Mouse (Mus musculus): Measurements from ENCODE around the gene Met.

The Met gene

DNA sequence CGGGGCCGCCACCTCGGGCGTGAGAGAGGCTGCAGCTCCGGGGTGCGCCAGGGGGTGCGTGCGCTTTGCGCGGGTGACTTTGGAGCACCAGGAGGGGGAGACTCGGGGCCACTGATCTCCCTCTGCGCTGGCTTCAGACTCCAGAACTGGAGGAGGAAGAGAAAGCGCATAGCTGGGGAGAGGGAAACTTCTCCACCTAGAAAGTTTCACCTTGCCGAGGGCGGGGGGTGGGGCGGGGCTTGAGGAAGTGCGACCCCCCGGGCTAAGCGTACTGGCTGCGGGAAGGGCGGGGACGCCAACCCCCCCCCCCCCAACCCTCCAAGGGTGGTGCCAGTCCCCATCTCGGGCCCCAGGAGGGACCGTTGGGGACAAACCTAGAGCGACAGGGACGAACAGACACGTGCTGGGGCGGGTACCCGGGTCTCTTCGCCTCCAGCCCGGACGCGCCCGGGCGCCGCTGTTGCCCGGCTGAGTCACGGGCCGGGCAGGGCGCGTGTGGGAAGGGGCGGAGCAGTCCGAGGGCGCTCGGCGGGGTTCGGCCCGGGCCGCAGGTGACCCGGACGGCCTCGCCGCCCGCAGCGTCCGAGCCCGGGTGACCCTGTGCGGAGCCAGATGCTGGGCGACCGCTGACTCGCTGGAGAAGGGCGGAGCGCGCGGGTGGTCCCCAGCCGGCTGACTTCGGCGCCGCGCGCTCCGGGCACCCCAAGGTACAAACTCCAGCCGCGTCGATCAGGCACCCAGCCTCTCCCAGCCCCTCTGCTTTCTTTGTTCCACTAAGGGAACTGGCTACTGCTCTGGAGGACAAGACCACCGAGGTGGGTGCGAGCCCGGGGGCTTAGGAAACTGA lies at the start of gene Met:
Gene Met (plus strand): TSS at position 367 of the 847 bp plus-strand sequence.
- peak; percentile 72 to 75 for DNase-seq

GRCm38 (mm10) chr6:17418226-17418625 lies 45.4 kb upstream of the Met start:
- DNase-seq: peak in 1 of 2 experiments; percentile 3

- DNase-seq: no peak
These were observed 41.2 kb upstream of the Met start for GRCm38 (mm10) chr6:17422432-17422831.

- DNase-seq: no peak
These were observed 34.6 kb upstream of the Met start for GRCm38 (mm10) chr6:17429041-17429440.

- no peak for DNase-seq
These were observed 34.0 kb upstream of the Met start for GRCm38 (mm10) chr6:17429611-17430010.

- peak; percentile 25 to 36 for DNase-seq
These were observed 20.3 kb upstream of the Met start for GRCm38 (mm10) chr6:17443311-17443710.

DNA sequence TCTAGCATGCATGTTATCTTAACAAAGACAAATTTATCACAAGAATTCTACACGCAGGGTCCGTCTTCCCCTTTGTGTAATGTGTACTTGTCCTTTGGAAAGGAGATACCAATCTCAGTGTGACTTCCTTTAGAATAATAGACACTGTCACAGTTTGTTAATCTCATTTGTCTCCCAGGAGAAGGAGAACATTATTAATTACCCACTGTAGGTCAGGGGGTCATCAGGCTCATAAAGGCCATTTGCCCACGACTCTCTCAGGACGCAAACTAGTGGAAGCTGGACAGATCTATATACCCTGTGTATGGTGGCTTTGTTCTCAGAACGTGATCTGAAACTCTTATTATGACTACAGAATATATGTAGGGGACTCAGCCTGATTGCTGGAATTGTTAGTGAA lies 12.3 kb upstream of the Met start:
- DNase-seq: no peak

DNA sequence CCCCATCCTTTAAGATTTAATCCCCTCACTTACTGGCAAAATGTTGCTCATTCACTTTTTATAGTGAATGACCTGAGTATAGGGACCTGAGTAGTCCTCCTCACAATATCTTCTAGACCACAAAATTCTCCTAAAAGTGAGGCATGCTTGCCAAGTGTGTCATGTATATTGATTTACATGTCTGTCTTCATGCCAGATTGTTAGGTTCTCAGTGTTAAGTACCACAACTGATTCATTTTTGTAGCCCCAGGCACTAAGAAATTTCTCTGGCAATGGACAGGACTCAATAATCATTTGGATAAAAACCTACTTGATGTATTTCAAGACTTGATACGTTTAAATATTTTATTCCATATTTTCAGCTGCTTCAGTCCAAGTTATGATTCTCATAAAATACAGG lies 8.5 kb upstream of the Met start:
- no peak for DNase-seq

DNA sequence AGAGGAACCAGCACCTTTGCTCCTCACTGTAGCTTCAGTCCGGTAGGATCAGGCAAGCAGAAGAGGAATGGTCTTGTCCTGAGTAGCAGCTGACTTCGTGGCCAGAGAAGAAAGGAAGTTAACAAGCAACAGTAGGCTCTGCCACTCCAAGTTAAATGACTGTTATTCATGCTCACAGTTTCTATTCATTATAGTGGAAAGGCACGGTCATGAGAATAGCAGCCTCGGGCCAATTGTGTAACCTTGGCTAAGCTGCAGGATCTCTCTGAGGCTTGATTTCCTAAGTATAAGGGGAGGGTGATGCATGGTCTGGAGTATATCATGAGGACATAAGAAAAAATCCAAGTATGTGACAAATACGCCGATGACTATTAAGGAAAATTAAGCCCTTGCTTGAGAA lies 4.0 kb upstream of the Met start:
- DNase-seq: peak in 1 of 2 experiments; percentile 43

DNA sequence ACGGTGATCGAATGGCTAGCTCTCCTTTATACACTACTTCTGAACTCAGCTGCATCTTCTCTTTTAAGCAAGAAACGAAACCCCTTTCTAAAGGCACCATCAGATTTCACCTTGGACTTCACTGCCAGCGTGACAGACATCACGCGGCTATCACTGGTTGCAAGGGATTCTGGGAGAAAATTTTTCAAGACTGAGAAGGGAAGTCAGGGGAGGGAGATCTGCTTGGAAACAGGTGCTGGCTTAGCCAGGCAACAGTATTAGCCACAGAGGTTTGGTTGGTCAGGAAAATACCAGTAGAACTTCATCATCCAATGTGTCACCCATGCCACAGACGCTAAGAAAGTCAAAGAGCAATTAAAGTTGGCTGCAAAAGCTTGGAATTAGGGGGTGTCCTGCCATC lies 2.2 kb upstream of the Met start:
- DNase-seq: no peak

- peak; percentile 56 to 60 for DNase-seq
These were observed 853 bp downstream of the Met start for GRCm38 (mm10) chr6:17464281-17465025.

GRCm38 (mm10) chr6:17466526-17466925 lies 2.9 kb downstream of the Met start:
- no peak for DNase-seq

DNA sequence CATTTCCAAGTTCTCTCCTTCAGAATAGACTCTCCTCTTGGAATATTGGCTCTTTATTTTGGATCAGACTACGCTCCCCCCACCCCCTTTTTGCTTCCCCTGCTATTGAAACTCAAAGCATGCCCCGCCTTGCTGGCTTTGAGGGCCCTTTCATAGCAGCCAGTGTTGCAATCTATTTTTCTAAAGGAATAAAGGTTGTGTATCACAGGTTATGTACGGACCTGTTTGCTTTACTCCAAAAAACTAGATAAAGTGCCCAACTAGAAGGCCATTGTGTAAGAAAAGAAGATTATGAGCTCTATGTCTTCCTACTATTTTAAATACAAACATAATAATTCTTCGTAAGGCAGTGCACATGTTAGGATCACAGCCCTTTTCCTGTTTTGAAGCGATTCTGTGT lies 5.4 kb downstream of the Met start:
- DNase-seq: no peak

DNA sequence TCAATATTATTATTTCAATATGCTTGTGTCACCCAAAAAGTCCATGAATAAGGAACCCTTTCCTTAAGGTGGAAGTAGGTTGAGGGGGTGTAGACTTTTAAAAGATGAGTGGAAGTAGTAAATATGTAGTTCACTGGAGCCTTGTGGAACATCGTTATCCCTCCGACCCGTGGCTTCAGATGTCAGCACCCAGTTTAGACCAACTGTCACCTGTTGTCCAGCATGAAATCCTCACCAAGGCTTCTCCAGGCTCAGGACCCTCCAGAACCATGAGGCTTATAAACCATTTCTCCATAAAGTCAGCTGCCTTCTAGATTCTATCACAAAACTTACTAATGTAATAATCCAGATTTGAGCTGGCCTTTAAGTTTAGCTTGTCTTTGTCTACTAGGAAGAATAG lies 9.5 kb downstream of the Met start:
- no peak for DNase-seq

DNA sequence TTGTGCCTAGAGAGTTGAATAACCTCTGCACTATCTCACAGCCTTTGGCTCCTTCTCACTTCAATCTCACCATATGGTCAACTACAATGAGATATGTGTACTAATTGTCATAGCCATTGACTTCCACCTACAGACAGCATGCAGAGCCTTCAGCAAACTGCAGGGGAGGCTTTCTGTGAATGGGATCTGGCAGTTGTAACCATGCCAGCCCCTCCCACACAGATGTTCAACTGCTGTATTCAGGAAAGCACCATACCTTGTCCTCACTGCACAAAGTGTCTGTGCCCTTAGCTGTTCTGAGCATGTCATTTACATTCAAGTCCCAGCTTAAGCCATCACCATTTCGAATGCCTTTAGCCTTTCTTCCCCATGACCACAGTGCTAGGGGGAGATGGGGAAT lies 14.2 kb downstream of the Met start:
- DNase-seq: no peak

DNA sequence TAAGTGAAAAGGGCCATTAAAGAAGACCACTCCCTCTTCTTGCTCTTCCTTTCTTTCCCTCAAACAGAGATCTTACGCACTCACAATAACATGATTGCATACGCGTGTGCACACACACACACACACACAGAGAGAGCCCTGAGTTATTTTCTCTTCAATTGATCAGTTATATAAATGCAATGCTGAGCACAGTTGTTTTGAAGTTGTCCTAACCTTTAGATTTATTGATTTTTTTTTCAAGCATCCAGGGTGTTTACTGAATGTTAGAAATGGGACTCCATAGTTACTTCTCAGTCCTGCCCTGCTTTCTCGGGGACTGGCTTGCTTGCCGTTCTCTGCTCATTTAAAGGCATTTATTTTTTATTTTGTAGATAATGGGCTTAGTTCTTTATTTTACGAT lies 14.7 kb downstream of the Met start:
- no peak for DNase-seq

DNA sequence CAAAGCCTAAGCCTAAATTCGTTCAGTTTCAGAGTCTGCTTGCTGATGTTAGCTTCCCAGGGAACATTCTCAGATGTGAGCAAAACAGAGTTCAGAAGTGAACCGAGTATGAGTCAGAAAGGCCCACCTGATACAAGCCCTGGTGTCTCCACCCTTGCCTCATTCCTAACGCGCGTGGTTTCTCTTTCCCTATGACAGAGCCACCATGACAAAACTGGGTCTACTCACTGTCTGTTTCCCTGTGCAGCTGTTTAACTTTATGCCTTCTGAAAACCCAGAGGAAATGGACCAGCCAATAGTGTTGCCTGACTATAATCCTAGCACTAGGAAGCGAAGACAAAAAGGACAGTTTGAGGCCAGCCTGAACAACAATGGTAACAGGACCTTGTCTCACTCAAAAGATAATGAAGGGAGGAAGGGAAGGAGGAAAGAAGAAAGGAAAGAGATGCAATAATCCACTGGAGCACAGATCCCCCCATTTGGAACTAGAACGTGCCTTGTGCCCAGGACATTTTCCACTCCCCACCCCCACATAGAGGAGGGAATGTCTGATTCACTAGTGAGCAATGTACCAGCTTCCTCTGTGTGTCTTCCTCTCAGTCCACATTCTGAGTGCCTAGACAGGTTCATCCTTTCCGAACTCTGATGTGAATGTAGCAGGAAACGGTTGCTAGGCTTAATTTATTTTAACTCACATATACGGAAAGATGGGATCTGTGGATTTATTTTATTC lies 15.4 kb downstream of the Met start:
- no peak for DNase-seq

DNA sequence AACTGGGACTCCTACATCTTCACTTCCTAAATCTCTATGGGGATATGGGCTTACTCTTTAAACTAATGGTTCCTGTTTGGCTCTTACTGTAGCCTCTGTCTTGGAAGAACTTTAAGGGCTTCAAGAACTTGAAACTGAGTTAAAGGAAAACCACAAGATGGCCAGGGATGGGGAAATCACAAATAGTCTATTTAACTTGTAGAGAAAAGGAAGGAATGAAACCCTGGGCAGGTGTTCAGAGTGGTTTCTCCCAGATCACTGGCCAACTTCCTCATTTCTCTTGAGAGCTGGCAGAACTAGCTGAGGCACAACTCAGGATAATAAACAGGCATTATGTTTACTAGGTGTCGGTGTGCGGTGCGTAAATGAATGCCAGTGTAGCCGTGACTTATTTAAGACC lies 17.5 kb downstream of the Met start:
- DNase-seq: no peak

GRCm38 (mm10) chr6:17485244-17485643 lies 21.6 kb downstream of the Met start:
- no peak for DNase-seq

GRCm38 (mm10) chr6:17485782-17486181 lies 22.2 kb downstream of the Met start:
- no peak for DNase-seq

- DNase-seq: peak in 1 of 2 experiments; percentile 23
These were observed 24.8 kb downstream of the Met start for GRCm38 (mm10) chr6:17488291-17488817.

GRCm38 (mm10) chr6:17490786-17491185 lies 27.2 kb downstream of the Met start:
- no peak for DNase-seq

DNA sequence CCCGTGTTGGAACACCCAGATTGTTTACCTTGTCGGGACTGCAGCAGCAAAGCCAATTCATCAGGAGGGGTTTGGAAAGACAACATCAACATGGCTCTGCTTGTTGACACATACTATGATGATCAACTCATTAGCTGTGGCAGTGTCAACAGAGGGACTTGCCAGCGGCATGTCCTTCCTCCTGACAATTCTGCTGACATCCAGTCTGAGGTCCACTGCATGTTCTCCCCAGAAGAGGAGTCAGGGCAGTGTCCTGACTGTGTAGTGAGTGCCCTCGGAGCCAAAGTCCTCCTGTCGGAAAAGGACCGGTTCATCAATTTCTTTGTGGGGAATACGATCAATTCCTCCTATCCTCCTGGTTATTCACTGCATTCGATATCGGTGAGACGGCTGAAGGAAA lies 27.9 kb downstream of the Met start:
- no peak for DNase-seq
